Mouse (Mus musculus) heart, postnatal 0 days (tissue): ENCODE measurements around the gene Ephb2.

Source experiments
- CTCF ChIP-seq: IDR thresholded peaks from 2 replicates; pipeline ENCODE4 v1.5.1; 2016; ENCODE audit warnings: antibody characterized with exemption, control low read depth, low read depth
- EP300 ChIP-seq: IDR thresholded peaks from 2 replicates; pipeline ENCODE4 v1.6.1; 2016; ENCODE audit warnings: antibody characterized with exemption, low read depth

DNA sequence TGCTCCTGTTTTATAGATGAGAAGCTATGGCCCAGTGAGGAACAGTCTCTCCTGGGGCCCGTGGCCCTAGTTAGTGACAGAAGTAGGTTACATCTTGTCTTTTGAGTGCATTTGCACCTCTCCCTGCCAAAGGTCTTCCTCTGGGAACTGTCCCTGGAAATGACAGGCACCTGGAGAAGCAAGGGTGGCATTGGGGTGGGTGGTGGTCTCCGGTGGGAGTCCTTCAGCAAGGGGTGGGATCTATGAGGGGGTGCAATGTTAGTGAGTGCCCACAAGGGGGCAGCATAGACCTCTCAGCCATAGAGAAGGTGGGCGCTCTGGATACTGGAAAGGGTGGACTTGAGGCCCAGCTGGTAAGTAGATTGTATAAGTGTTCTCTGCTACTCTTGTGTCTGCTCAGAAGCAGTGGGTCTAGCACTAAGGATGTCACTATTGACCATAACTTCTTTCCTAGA lies 184.4 kb downstream of the Ephb2 start:
- peak; percentile 72 for TF ChIP-seq CTCF
- TF ChIP-seq EP300 = no peak
